Mouse (Mus musculus) B cell, adult 2 months (primary cell): ENCODE results near the gene Grk5.

Experiments
- DNase-seq, 2 experiments: peaks; one replicate each; pipeline ENCODE4 v3.0.0; 2022

The Grk5 gene

DNA sequence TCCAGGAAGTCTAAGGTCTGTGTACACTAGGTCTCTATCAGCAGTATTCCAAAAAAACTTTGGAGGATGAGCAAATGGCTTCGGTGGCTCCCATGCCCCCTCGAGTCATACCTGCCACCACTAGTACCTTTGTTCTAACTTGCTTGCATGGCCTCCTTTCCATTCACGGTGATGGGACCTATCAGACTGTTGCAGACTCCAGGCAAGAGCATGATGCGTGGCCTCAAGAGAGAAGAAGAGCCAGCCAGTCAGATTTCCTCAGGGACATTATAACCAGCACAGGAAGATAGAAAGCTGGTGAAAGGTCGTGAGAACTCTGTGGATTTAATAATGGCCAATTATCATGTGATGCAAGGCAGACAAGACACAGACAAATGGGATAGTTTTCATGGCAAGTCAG, 91.8 kb downstream of the Grk5 start:
- no peak for DNase-seq

DNA sequence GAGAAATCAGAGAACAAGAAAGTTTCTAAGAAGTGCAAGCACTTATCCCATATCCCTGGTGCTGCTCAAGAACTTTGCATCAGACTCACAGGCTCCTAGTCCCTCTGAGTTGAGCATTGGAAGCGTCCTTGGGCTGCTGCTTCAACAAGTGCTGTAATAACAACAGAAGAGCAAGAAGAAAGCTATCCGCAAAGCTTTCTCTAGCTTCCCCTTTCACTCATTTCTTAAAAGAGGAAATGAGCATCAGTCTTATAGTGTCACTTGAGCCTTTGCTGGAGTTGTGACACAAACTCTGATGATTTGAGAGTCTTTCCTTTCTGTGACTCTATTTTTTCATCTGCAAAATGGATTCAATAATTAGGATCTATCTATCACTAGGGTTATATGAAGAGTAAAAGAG, 92.3 kb downstream of the Grk5 start:
- DNase-seq, result peak; percentile 2 to 9

DNA sequence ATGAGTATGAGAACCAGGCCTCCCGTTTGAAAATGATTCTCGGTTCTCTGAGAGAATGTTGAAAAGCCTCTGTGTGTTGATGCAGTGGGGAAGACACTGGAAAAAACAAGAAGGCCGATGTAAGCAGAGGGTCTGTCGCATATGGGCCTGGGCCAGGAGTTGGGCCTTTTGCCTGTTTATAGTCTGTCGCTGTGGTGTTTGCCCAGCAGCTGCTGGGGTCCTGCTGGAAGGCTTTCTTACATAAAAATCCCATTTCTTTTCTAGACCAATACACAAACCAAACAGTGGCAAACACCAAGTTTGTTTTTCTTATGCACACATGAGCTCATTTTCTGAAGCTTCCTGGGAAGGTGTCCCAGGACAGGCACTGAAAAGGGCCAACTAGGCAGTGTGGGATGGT, 100.2 kb downstream of the Grk5 start:
- no peak for DNase-seq

DNA sequence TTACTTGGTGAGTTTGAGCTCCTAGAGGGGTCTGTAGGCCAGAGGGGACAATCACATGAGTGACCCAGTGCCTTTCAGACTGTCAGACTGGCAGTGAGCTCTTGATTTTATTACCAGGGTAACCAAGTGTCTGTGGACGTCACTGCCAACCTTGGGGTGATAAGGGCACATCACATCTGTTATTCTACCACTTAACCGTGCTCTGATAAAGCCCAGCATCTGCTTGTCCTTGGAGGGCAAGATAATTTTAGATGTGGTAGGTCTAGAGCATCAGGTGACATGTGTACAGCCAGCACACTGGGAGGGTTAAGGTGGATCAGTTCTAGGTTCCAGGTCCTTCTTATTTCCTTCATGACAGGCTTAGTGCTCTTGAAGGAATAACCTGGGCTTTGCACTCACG, 104.7 kb downstream of the Grk5 start:
- no peak for DNase-seq

DNA sequence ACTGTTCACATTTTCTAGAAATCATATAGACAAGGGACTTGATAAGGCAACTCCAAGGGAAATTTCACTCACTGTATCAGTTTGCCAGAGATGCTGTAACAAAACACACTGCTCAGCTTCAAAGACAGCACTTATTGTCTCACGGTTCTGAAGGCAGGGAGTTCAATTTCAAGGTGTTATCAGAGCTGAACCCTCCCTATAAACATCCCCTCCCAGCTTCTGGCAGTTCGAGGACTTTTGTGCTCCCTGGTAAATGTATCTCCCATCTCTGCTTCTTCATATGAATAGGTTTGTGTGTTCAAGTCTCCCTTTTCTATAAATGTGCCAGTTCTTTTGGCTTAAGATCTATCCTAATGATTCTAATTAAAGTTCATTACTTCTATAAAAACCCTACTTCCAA, 105.3 kb downstream of the Grk5 start:
- DNase-seq, result no peak

DNA sequence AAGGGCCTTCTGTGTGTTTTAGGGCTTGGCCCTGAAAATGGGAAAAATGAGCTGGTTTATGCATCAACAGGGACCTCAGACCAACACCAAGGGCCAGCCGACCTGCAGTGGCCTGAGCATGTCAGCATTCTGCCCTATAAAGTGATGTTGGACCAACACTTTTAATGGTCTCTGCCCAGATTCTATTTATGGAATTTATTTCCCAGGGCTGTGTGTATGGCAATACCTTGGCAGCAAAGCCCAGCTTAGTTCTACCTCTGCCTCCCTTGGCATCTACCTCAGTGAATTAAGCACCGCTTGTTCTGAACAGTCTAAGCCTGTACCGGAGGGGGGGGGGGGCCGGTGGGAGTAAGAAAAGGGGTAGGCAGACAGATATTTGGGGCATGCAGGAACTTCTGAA, 108.2 kb downstream of the Grk5 start:
- DNase-seq, result no peak

DNA sequence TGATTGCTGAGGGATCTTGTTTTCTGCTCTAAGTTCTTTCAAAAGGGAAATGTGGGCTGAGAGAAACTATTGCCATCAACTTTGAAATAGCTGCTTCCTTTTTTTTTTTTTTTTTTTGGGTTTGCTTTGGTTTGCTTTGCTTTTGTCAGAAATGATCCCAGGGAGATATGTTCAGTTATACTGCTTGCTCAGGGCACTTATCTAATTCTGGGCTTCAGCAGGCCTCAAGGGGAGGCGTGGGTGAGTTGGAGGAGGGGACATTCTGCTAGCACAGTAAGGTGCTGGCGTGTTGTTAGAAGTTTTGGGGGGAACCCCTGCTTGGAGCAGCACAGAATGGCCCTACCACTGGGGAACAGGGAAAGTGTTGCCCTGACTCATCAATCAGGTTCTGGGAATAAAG, 110.1 kb downstream of the Grk5 start:
- DNase-seq, result no peak

DNA sequence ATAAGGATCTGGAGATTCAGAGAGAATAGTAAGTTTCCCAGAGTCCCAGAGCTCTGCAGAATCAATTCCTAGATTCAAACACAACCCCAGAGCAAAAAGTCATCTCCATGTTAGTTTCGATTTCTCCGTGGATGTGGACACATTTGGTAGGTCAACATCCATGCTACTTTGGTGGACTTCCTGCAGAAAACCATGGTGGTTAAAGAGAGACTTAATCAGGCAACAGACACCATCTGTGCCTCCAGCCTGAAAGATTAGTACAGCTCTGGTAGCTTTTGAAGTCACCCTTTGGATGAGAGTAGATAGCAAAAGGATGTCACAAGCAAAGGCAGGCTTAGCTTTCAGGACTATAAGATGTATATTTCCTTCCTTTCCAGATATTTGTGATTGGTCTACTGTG, 111.4 kb downstream of the Grk5 start:
- DNase-seq, result no peak

DNA sequence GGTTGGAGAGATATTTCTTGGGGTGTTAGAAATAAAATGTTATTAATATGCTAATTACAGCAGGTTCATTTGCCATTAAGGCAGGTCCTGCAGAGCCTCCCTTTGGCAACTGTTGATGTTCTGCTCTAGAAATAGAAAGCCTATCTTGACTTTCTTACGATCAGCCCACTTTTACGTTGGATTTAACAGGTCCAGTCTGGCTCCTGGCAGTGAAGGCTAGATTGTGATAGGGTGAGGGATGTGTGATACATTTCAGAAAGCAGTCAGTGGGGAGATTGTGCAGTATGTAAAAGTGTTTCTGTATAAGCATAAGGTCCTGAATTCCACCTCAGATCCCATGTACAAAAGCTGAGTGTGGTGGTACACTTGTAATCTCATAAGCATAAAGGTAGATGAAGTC, 119.7 kb downstream of the Grk5 start:
- DNase-seq, result no peak

DNA sequence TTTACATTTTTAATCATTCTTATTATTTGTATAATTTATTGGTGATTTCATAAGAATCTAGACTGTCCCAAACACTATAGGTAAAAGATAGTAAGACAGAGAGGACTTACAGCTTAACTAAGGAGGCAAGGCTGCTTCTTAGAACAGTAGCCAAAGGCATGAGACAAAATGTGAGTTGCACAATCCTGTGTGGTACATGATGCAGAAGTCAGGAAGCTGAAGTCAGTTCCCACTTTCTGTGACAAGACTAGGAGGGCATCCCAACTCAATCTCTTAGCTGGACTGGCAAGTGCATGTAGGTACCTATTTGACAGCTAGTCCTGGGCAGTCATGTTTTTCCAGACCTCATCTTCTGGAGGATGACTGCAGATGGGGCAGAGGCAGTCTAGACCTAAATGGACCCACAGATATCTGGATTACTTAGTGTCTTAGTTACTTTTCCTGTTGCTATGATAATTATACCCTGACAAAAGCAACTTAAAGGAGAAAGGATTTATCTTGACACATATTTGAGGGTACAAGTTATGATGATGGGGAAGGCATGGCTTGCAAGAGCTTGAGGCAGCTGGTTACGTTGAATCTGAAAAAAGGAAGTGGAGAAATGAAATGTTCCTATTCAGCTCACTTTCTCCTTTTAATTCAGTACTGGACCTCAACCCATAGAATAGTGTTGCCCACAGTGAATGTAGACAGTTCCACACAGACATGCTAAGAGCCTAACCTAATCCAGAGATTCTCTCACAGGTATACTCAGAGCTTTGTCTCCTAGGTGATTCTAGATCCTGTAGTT, 128.1 kb downstream of the Grk5 start:
- DNase-seq, result no peak

DNA sequence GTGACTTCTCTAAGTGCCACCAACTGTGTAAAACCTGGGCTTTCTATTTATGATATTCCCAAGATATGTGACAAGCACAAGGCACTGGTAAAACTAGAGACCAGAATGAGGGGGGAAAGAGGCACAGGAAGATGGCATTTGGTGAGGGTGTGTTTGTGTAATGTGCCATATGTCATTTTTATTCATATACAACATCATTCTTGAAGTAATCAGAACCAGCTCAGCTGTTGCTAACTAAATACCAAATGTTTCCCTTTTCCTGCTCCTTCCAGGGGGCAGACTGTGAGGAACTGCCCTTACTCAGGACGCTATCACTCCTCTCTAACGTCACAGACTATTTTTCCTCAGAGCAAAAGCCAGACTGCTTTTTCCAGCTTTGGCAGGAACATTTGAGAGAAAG, 132.0 kb downstream of the Grk5 start:
- no peak for DNase-seq

DNA sequence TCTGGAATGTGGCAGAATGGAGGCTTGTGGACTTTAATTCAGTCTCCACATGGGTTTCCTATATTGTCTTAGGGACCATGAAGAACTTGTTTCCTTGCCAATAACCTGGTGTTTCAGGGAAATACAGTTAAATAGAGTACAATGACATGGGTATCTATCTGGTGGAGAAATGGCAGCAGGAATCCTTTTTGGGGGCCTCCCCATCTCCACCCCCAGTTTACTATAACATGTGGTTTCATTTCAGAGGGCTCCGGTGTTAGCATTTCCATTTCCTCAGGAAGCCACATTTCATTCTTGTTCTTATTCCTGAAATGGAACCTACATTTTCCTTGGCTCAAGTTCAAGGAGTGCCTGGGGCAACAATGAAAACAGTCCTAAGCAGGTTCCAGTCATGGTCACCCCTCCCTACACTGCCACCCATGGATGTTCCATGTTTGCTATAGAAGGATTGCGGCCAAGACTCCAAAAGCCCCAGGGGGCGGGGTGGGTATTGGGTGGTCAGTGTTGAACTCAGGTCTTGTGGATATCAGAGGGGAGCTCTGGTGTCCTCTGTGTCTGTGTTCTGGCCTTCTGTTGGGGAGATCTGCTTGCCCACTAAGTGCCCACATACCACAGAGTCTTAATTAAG, 132.5 kb downstream of the Grk5 start:
- DNase-seq, result no peak

DNA sequence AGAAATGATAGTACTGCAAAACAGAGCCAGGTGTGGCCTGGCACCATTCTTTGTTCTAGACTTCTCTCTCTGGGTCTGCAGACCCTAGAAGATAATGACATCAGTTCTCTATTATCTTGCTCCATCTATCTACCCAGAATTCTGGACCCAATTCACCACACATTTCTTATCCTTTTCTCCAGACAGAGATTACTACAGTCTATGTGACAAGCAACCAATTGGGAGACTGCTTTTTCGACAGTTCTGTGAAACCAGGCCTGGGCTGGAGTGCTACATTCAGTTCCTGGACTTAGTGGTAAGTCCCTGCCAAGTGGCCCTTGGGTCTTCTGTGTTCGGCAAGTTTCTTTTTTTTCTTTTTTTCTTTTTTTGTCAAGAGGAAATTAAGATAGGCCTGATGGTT, 142.0 kb downstream of the Grk5 start:
- no peak for DNase-seq

DNA sequence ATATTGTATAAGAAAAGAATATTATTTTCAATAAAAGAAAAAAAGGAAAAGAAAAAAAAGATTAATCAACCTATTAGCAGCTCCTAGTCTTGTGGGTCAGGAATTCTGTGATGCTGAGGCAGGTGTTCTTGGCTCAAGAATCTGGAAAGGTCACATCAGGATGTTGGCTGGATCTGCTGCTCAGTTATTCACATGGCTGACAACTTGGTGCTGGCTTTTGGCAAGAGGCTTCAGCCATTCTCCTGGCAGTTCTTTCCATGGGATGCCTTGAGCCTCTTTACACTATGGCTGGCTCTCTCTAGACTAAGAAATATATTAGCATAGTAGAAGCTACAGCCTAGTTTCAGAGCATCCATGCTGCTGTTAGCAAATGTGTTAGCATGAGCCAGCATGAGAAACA, 149.6 kb downstream of the Grk5 start:
- no peak for DNase-seq

DNA sequence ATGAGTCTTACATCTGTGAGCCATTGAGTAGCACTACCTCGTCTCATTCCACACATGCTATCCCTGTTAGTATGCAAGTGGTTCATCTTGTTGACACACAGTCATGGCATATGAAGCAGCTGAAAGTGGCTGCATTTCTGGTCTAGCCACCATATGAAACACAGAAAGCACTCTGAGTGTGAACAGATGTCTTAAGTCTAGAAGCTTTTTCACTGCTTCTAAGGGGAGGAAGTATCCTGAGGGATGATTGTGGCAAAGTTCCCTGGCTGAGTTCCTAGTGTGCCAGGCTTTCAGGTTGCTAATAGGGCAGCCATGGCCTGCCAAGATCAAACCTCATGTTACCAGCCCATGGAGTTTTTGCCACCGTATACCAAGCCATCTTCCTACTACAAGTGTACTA, 159.1 kb downstream of the Grk5 start:
- no peak for DNase-seq

DNA sequence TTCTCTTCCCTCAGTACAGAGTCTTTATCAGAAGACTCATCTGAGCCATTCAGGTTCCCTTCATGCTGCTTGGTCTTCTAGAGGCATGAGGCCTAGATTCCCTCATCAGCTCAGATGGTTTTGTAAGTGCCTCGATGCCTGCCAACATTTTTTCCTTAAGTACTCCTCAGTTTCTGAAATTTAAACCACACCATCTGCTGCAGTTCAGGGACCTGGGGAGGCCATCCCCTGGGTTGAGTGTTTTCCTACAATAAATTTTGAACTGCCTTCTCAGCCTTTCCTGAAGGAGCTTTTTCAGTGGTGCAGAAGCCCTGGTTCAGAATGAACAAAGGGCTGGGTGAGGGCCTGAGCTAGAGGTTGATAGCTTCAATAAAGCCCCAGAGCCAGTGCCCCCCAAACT, 159.9 kb downstream of the Grk5 start:
- DNase-seq, result no peak

DNA sequence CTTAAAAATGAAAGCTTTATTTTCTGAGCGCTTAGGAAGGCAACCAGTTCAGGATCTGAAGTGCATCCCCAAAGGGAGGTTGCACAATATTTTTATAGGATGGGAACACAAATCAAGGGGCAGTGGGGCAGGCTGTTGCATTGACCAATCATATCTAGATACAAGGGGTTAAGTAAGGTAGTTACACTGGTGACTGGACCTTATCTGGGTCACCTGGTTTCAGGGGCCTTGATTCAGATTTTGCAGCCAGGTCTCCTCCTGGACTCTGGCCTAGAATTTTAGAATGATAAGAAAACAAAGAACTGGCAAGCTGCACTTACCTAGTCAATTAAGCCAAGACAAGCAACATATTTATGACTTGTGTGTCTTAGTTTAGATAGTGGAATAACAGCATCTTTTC, 161.6 kb downstream of the Grk5 start:
- DNase-seq, result no peak

DNA sequence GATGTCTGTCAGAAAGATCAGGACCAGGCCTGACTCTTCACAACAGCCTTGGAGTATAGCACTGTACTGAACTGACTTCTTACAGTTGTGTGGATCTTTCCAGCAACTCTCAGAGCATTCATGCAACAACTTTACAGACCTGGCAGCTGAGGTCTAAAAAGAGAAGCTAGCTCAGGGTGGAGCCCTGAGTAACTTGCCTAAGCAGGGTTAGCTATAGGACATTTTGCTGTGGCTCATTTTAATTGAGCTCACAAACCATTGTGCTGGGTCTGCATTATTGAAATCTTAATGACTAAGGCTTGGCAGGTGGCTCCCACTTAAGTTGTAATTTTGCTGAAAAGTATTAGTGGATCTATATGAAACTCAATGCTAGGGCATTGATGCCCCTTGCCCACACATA, 162.5 kb downstream of the Grk5 start:
- no peak for DNase-seq

DNA sequence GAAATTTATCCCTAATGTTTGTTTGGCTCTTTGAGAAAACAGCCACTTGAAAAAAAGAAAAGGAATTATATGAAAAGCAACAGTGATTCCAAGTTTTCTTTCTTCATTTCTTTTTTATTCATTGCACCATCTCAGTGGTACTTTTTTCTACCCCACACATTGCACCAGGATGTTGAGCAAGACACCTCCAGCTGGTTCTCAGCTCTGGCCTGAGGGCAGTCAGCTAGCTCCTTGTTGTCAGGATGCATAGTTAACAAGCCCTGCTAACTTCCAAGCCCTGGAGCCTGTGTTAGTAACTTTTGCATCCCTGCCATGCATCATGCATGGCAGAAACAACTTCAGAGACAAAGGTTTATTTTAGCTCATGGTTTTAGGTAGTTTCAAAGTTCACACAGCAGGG, 163.2 kb downstream of the Grk5 start:
- DNase-seq, result no peak

DNA sequence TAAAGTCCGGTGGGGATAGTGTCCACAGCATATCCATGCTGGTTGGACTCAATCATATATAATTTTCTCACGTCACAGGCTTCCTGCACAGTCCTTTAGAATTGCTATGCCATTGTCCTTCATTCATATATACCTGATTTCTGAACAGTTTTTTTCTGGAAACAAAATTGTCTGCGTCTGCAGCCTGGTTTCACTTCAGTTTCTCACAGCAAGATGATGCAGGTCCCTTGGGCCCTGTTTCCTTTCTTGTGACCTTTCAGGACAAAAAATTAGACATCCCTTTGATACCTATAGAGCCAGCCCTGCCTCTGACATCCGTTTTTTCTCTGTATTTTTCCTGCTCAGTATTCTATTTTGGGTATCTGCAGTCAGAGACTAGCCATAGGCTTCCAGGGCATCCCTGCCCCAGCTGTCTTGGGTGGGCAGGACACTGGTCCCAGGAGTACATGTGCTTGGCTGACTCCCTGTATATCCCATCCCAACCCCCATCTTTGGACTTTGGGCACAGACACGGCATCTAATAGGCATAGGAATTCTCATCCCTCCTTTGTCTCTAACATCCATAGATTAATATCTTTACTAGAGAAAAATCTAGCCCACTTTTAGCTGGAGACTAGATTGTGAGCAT, 167.3 kb downstream of the Grk5 start:
- DNase-seq, result peak; percentile 32 to 51

DNA sequence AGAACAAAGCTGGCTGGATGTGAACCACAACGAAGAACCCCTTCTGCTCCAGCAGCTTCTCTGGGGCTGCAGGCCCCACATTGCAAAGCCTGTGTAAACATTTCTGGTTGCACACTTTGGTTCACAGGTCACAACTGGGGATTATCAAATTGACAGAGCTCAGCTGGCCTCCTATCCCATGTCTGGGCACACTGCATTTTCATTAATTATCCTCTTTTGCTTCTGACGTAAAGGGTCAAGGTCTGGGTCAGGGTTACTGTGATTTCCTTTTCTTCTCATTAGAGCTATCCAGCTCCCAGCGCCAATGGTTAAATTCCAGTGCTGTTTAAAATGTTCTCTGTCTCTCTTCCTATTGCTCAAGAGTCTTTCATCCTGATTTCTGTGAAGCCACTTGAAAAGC, 168.0 kb downstream of the Grk5 start:
- peak; percentile 2 to 12 for DNase-seq

DNA sequence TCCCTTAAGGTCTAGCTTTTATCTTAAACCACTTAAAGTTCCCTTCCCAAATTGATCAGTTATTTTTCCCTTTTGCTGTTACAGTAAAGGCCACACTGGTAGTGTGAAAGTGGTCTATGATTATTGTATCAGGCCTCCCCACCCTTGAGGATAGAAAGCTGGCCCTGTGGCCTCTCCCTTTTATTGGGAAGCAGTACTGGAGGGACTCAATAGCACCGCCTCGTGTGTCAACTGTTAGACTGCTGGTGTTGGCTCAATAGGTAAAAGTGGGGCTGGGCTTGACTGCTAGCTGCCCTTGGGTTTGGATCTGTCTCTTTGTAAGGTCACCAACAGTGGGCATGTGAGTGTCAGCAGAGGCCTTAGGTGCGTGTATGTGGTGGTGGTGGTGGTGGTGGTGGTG, 174.8 kb downstream of the Grk5 start:
- DNase-seq, result no peak

DNA sequence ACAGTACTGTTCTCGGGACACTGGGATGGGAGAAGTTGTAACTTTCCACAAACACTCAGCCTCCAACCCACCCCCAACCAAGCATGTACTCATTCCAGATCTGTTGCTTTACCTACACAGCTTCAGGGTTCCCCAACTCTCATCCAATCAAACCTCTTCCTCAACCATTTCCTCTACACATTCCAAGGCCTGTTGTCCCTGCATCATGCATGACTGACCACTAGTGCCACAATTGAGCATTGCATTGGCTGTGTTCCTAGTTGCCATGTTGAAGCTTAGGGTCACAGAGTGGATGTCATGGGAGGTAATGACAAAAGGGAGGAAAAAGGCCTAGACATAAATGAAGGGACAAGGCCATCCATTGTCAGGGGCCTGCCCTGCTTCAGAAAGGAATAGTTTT, 175.5 kb downstream of the Grk5 start:
- DNase-seq, result no peak

DNA sequence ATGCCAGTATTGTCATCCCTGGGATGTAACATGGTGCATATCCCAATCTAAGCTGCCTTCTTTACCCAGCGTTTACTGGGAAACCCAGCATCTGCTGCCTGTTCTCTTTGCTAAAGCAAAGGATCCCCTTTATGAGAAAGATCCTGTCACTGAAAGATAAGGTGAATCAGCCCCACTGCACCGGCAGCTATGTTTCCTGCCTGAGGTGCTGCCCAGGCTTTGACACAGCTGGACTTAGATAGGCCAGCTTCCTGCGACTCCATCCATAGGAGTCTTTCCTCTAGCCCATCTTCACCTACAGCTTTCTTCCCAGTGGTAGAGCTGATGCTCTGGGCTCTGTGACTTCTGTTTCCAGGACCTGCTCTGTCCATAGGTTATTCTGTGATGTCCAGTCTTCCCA, 189.1 kb downstream of the Grk5 start:
- DNase-seq, result no peak
